Mouse (Mus musculus): ENCODE results near the gene Ppp1r16b.

DNA sequence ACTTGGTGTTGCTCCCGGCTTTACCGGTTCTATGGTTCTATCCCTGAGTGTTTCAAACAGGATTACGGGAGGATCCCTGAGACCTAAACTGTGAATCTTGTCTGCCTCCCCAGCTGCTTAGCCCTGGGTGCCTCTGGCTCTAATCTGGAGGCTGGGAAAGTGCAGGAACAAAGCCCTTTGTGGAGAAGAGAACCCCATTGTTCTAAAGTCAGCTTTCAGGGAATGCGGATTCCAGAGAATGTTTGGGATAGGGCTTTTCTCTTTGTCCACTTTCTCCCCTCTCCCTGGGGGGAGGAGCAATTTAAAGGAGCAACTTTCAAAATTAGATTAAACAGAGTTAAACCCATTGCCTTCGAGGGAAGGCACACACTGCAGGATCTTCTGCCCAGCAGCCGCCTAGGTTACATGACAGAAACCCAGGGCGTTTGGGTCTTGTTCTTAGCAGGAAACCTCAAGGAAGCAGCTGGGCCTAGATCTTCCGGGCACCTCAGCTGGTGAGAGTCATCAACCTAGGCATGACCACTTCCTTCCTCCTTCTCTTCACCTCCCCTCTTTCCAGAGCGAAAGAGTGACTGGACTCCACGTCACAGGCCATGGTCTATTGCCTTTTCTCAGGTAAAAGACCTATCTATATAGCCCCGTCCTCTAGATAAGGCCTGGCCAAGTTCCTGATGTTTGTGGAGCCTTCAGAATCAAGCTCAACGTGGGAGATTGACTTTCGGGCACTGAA lies 1.0 kb downstream of the Ppp1r16b start:
- no peak for TF ChIP-seq POLR2A (IDR thresholded peaks at IDR 0.05; ENCODE audit: borderline replicate concordance, control insufficient read depth, low read depth, low read length)
- no peak for TF ChIP-seq CTCF (IDR thresholded peaks at IDR 0.05; ENCODE audit: control insufficient read depth, insufficient read depth, low read length)
